9 mouse cellular contexts compared by ENCODE assay signal in the genomic region with DNA sequence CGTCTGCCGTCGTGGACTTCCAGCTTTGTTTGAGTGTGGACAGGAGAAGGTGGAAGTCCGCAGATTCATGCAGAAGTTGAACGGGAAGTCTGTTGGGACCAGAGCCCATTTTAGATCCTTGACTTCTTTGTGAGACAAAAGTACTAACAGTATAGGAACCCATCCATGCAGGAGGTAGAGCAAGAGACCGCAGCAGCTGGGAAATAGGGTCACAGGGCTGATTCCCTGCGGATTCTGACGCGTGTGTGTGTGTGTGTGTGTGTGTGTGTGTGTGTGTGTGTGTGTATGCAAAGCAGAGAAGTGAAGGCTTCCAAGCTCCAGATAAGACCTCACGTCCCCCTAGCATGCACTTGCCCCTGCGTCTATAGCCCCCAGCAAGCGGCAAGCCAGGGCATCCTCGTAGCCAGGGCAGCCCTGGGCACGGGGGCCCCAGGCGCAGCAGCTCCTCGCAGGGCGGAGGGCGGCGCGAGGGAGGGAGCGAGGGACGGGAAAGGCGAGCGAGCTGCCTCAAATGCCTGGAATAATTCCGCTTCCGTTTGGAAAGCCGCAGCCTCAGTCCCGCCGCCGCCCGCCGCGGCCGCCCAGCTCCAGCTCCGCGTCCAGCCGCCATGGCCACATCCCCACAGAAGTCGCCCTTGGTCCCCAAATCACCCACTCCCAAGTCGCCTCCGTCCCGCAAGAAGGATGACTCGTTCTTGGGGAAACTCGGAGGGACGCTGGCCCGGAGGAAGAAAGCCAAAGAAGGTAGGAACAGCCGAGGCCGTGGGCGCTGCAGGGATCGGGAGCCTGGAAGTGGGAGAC. TPM values are rescaled to one million over a fixed set of nuclear protein-coding genes. Genes with fewer than 3 reads are reported as not detected.
DNase-seq lines count a peak whose midpoint lies in the region; ATAC-seq and TF ChIP-seq lines count a peak whose summit lies in the region.
"Had no signal": no experiment of that assay in that cellular context is flagged by ENCODE, and none has a peak within 500 bp of the region (broad histone marks: within the 10 kb centered on the region; RNA-seq: fewer than 3 reads in every experiment).

A gene (plus strand): TSS at position 149 of the 801 bp plus-strand sequence.

- H3K9ac ChIP-seq in kidney, embryonic 14.5 days (ENCODE audit: low read depth, low read length): peak within 1 kb of the TSS; percentile 94
- peak within 1 kb of the TSS; percentile 75 for H3K9ac ChIP-seq in neural tube, embryonic 11.5 days (ENCODE audit: low read length)

- H3K36me3 ChIP-seq in spleen, adult 2 months (ENCODE audit: control insufficient read depth, insufficient read depth, low read length): no peaks in the 10 kb centered on the region
- no peaks in the 10 kb centered on the region for H3K36me3 ChIP-seq in kidney, embryonic 14.5 days (ENCODE audit: control insufficient read depth, insufficient read depth, low read length)
- no peaks in the 10 kb centered on the region for H3K36me3 ChIP-seq in neural tube, embryonic 11.5 days (ENCODE audit: control insufficient read depth, insufficient read depth, low read length)

- 0 out of 2 replicates have a peak, but pooled peaks cover 5% of the 10 kb centered on the region for H3K27me3 ChIP-seq in spleen, adult 2 months (ENCODE audit: control insufficient read depth, insufficient read depth, low read length)
- no peaks in the 10 kb centered on the region for H3K27me3 ChIP-seq in kidney, embryonic 14.5 days (ENCODE audit: control insufficient read depth, insufficient read depth, low read length)
- H3K27me3 ChIP-seq in neural tube, embryonic 11.5 days (ENCODE audit: control insufficient read depth, insufficient read depth, low read length): no peaks in the 10 kb centered on the region
- H3K27me3 ChIP-seq: CH12.LX had no signal

- peak within 1 kb of the TSS; percentile 78 for H3K27ac ChIP-seq in spleen, adult 2 months (ENCODE audit: insufficient read depth, low read length)
- H3K27ac ChIP-seq in embryonic fibroblast, embryonic 13.5 days (ENCODE audit: insufficient read depth, low read length): peak within 1 kb of the TSS; percentile 93
- H3K27ac ChIP-seq in kidney, embryonic 14.5 days (ENCODE audit: low read depth, low read length): peak within 1 kb of the TSS; percentile 97
- H3K27ac ChIP-seq in neural tube, embryonic 11.5 days (ENCODE audit: low read depth, low read length): peak within 1 kb of the TSS; percentile 28

- no peak for DNase-seq in spleen, adult 2 months (ENCODE audit: low read depth in 1 of 2, low spot score in 2 of 2)
- no peak for DNase-seq in spleen, postnatal 4 days (ENCODE audit: low spot score in 2 of 2)
- peak; percentile 68 to 77 for DNase-seq in heart, adult 9 months (ENCODE audit: low spot score in 2 of 2)
- peak; percentile 49 for DNase-seq in liver
- DNase-seq in neural tube, embryonic 11.5 days (ENCODE audit: low spot score): peak; percentile 83
- DNase-seq in urinary bladder, postnatal 25 days (ENCODE audit: low spot score): peak; percentile 60

- peaks cover 6% of the 10 kb centered on the region; the same call in 1 of the 2 replicates for H3K9me3 ChIP-seq in kidney, embryonic 14.5 days (ENCODE audit: control insufficient read depth, low read length)
- 0 out of 2 replicates have a peak, but pooled peaks cover 3% of the 10 kb centered on the region for H3K9me3 ChIP-seq in neural tube, embryonic 11.5 days (ENCODE audit: control insufficient read depth, low read length)

- 6% methylated on average over 46 of the region's 49 CpGs for WGBS in spleen, adult 2 months
- WGBS in kidney, embryonic 14.5 days: under 1% methylated on average over 47 of the region's 49 CpGs
- WGBS in neural tube, embryonic 11.5 days: 1% methylated on average over 46 of the region's 49 CpGs

- no peak for TF ChIP-seq POLR2A in spleen, adult 2 months (IDR thresholded peaks at IDR 0.05; ENCODE audit: low read depth, low read length)
- peak; percentile 67; the same call in 1 of the 2 replicates for TF ChIP-seq POLR2A in embryonic fibroblast, embryonic 13.5 days (IDR thresholded peaks at IDR 0.05; ENCODE audit: low read depth, low read length)

- ATAC-seq in kidney, embryonic 14.5 days (ENCODE audit: low FRiP score, low TSS enrichment): peak; percentile 83
- peak; percentile 65 for ATAC-seq in neural tube, embryonic 11.5 days (ENCODE audit: insufficient read depth, low FRiP score, low TSS enrichment)

- H3K4me1 ChIP-seq in spleen, adult 2 months (ENCODE audit: control insufficient read depth, insufficient read depth, insufficient read length): no peaks in the 10 kb centered on the region
- H3K4me1 ChIP-seq in embryonic fibroblast, embryonic 13.5 days (ENCODE audit: control insufficient read depth, insufficient read depth, low read length): peaks cover 11% of the 10 kb centered on the region
- H3K4me1 ChIP-seq in kidney, embryonic 14.5 days (ENCODE audit: control insufficient read depth, insufficient read depth, low read length): peaks cover 8% of the 10 kb centered on the region
- H3K4me1 ChIP-seq in neural tube, embryonic 11.5 days (ENCODE audit: control insufficient read depth, insufficient read depth, low read length): 0 out of 2 replicates have a peak, but pooled peaks cover 7% of the 10 kb centered on the region

- H3K4me3 ChIP-seq in spleen, adult 2 months (ENCODE audit: extremely low read depth, insufficient read depth, insufficient read length): peak within 1 kb of the TSS; percentile 50
- peak within 1 kb of the TSS; percentile 63 for H3K4me3 ChIP-seq in embryonic fibroblast, embryonic 13.5 days (ENCODE audit: insufficient read depth, low read length)
- H3K4me3 ChIP-seq in kidney, embryonic 14.5 days (ENCODE audit: low read length): peak within 1 kb of the TSS; percentile 83
- H3K4me3 ChIP-seq in neural tube, embryonic 11.5 days (ENCODE audit: low read depth, low read length): peak within 1 kb of the TSS; percentile 54

- TF ChIP-seq CTCF in spleen, adult 2 months (IDR thresholded peaks at IDR 0.05; ENCODE audit: extremely low read depth, insufficient read depth, insufficient read length, insufficient replicate concordance): no peak
- TF ChIP-seq CTCF in embryonic fibroblast, embryonic 13.5 days (IDR thresholded peaks at IDR 0.05; ENCODE audit: borderline replicate concordance, insufficient read depth, low read length): no peak

- H3K4me2 ChIP-seq in kidney, embryonic 14.5 days (replicated peaks; ENCODE audit: low read depth, low read length): peak within 1 kb of the TSS; percentile 68
- H3K4me2 ChIP-seq in neural tube, embryonic 11.5 days (ENCODE audit: low read depth): peak within 1 kb of the TSS; percentile 62

RNA-seq across cellular contexts. Expression of the gene that starts here (rescaled TPM):
- 7.1 and 7.4 TPM in 2 replicates for polyA plus RNA-seq in spleen, adult 2 months (2012; rRNA removed)
- polyA plus RNA-seq in embryonic fibroblast, embryonic 13.5 days (2011; ENCODE audit: insufficient read length, low read depth, missing spikeins): 230 and 242 TPM in 2 replicates
- polyA plus RNA-seq in kidney, embryonic 14.5 days (2014; fragmentation: Nextera tagmentation; extraction: Ambion mirVana): 53.4 and 92.8 TPM in 2 replicates
- 50.4 and 57.3 TPM in 2 replicates for polyA plus RNA-seq in neural tube, embryonic 11.5 days (2014; fragmentation: Nextera tagmentation; extraction: Ambion mirVana)

Comparison
In these comparisons a context has a peak if more than half of its experiments do, and no peak if none do; other contexts are left out.
1. DNase-seq: peak in heart, adult 9 months (2 of 2), liver (single experiment), neural tube, embryonic 11.5 days (single experiment) and urinary bladder, postnatal 25 days (single experiment); none in spleen, adult 2 months (0 of 2) and spleen, postnatal 4 days (0 of 2).
2. H3K27ac ChIP-seq: peak in every context shown above with its lines; median percentile 97 in kidney, embryonic 14.5 days; 93 in embryonic fibroblast, embryonic 13.5 days; 78 in spleen, adult 2 months; 28 in neural tube, embryonic 11.5 days.
3. Peak in every context shown above with its lines, with median percentiles within 50 percentile points of each other: H3K4me3 ChIP-seq.